Mouse (Mus musculus): ENCODE data around the gene Cyth2.

Cyth2 gene

GRCm38 (mm10) chr7:45812921-45813320, 1.5 kb downstream of the Cyth2 start:
- no peak for DNase-seq (ENCODE audit: low spot score)

GRCm38 (mm10) chr7:45809276-45810075, 4.9 kb downstream of the Cyth2 start:
- DNase-seq (ENCODE audit: low spot score), result no peak

GRCm38 (mm10) chr7:45808471-45808870, 5.9 kb downstream of the Cyth2 start:
- DNase-seq (ENCODE audit: low spot score), result no peak

- no peak for DNase-seq (ENCODE audit: low spot score)
These were observed 8.4 kb downstream of the Cyth2 start for GRCm38 (mm10) chr7:45805941-45806340.

GRCm38 (mm10) chr7:45802551-45802950, 11.8 kb downstream of the Cyth2 start:
- no peak for DNase-seq (ENCODE audit: low spot score)

GRCm38 (mm10) chr7:45801348-45801747, 13.0 kb downstream of the Cyth2 start:
- DNase-seq (ENCODE audit: low spot score), result peak; percentile 94

GRCm38 (mm10) chr7:45800546-45801204, 13.7 kb downstream of the Cyth2 start:
- DNase-seq (ENCODE audit: low spot score), result peak; percentile 59

GRCm38 (mm10) chr7:45800001-45800400, 14.4 kb downstream of the Cyth2 start:
- DNase-seq (ENCODE audit: low spot score), result no peak

GRCm38 (mm10) chr7:45798931-45799330, 15.4 kb downstream of the Cyth2 start:
- DNase-seq (ENCODE audit: low spot score), result no peak

- DNase-seq (ENCODE audit: low spot score), result no peak
These were observed 15.9 kb downstream of the Cyth2 start for GRCm38 (mm10) chr7:45798511-45798836.

- no peak for DNase-seq (ENCODE audit: low spot score)
These were observed 16.5 kb downstream of the Cyth2 start for GRCm38 (mm10) chr7:45797661-45798510.

- no peak for DNase-seq (ENCODE audit: low spot score)
These were observed 17.4 kb downstream of the Cyth2 start for GRCm38 (mm10) chr7:45796950-45797349.

GRCm38 (mm10) chr7:45794971-45795370, 19.4 kb downstream of the Cyth2 start:
- no peak for DNase-seq (ENCODE audit: low spot score)

- DNase-seq (ENCODE audit: low spot score), result no peak
These were observed 20.3 kb downstream of the Cyth2 start for GRCm38 (mm10) chr7:45793969-45794585.

GRCm38 (mm10) chr7:45793240-45793639, 21.1 kb downstream of the Cyth2 start:
- no peak for DNase-seq (ENCODE audit: low spot score)

- DNase-seq (ENCODE audit: low spot score), result no peak
These were observed 22.5 kb downstream of the Cyth2 start for GRCm38 (mm10) chr7:45791756-45792490.

- DNase-seq (ENCODE audit: low spot score), result no peak
These were observed 23.7 kb downstream of the Cyth2 start for GRCm38 (mm10) chr7:45790721-45791120.

GRCm38 (mm10) chr7:45787642-45788041, 26.7 kb downstream of the Cyth2 start:
- DNase-seq (ENCODE audit: low spot score), result no peak

GRCm38 (mm10) chr7:45786661-45787413, 27.5 kb downstream of the Cyth2 start:
- DNase-seq (ENCODE audit: low spot score), result no peak

GRCm38 (mm10) chr7:45786136-45786578, 28.2 kb downstream of the Cyth2 start:
- DNase-seq (ENCODE audit: low spot score), result no peak

All from lung, postnatal 25 days (tissue).